Mouse (Mus musculus) kidney, adult 11 months (tissue): ENCODE results near the gene Olfr281.

ENCODE experiments used
- DNase-seq: peaks from one replicate; pipeline ENCODE4 v3.0.0; 2022

Gene Olfr281

GRCm38 (mm10) chr15:98486433-98487021, 34.1 kb downstream of the Olfr281 start:
- DNase-seq: no peak

DNA sequence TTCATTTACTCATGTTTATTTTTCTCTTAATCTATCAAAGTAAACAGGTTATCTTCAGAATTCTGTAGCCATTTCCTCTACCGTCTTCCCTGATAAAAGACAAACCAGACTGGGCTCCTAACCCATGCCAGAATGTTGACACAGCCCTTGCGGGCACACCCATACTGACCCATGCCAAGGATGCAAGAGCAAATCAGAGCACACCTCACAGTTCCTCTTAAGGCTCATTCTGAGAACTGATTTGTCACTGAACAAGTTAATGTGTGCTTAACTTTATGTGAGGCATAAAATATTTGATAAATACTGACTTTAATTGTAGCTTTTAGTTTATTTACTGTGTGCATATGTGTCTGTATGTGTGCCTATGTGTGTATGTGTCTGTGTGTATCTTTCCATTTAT, 38.9 kb downstream of the Olfr281 start:
- DNase-seq: no peak

- DNase-seq: no peak
These were observed 39.7 kb downstream of the Olfr281 start, which contains the start of gene Olfr279 for GRCm38 (mm10) chr15:98492102-98492501. Gene Olfr279, plus strand, starts transcription at chr15:98492402.

DNA sequence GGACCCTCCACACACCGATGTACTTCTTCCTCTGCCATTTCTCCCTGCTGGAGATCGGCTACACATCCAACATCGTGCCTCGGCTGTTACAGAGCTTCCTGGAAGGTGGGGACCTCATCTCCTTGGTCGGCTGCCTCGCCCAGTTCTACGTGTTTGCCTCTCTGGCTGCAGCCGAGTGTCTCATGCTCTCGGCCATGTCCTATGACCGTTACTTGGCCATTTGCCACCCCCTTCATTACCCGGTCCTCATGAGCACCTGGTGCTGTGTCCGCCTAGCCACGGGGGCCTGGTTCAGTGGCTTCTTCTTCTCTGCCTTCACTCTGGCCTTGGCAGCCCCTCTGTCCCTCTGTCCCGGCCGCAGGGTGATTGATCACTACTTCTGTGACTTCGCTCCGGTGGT, 45.2 kb downstream of the Olfr281 start:
- DNase-seq: no peak

GRCm38 (mm10) chr15:98503317-98503716, 50.9 kb downstream of the Olfr281 start:
- no peak for DNase-seq

- DNase-seq: peak; percentile 28
These were observed 52.1 kb downstream of the Olfr281 start for GRCm38 (mm10) chr15:98504514-98504913.

DNA sequence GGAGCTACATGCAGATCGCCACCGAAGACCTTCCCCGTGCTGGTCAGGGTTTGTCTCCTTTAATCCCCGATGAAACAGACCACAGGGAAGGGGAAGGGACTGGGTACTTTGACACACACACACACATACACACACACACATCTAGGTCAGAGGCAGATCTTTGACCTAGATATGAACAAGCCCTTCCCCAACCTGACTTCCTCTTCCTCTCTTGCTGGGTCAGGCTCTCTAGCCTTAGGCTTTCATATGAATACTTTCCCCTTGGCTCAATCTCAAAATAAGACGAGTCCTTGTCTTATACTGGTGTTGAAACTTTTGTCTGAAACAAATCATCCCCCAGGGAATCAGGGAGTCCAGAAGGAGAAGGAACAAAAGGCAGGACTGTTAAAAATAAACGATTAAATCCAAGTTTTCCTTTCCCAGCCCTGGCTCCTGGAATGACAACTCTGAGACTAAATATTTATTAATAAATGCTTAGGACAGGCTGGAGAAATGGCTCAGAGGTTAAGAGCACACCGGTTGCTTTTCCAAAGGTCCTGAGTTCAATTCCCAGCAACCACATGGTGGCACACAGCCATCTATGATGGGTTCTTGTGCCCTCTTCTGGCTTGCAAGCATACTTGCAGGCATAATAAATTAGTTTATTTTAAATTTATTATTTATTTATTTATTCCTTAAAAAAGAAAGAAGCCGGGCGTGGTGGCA, 54.0 kb downstream of the Olfr281 start:
- no peak for DNase-seq

- DNase-seq: no peak
These were observed 54.9 kb downstream of the Olfr281 start for GRCm38 (mm10) chr15:98507321-98507720.

DNA sequence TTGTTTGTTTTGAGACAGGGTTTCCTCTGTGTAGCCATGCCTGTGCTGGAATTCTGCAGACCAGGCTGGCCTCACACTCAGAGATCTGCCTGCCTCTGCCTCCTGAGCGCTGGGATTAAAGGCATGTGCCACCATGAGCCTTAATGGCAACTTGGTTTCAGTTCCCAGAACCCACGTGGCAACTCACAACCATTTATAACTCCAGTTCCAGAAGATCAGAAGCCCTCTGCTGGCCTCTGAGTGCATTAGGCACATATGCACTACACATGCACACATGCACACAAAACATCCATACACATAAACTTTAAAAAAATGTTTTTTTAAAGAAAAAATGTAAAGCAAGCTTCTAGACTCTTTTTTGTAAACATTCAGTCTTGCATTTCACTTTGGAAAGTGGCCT, 57.0 kb downstream of the Olfr281 start:
- DNase-seq: no peak
